Mouse (Mus musculus) testis, adult 2 months (tissue): ENCODE results near the gene Zfp956.

ENCODE experiments used
- CTCF ChIP-seq: fragments of 200-500 bp; IDR thresholded peaks from 2 replicates; pipeline ENCODE4 v1.5.1; 2012; ENCODE audit warnings: low read depth, mild to moderate bottlenecking, inconsistent platforms, low read length, moderate library complexity; ENCODE audit not compliant: control insufficient read depth, insufficient read depth, insufficient replicate concordance
- POLR2A ChIP-seq: fragments of 200-500 bp; IDR thresholded peaks from 2 replicates; pipeline ENCODE4 v1.6.1; 2012; ENCODE audit warnings: low read depth, mild to moderate bottlenecking, inconsistent platforms, low read length, moderate library complexity; ENCODE audit not compliant: control insufficient read depth

- TF ChIP-seq CTCF (peak; percentile 18; the same call in 1 of the 2 replicates), POLR2A (peak; percentile 78)
These were observed 32.5 kb upstream of the Zfp956 start, which contains the start of gene Zfp212 for GRCm38 (mm10) chr6:47920447-47921340.
